In genomic region chr7:49467861-49468260, GRCm38 (mm10) we compare ENCODE assay signal across 8 mouse cellular contexts.
DNase-seq lines count a peak whose midpoint lies in the region; ATAC-seq and TF ChIP-seq lines count a peak whose summit lies in the region.

No protein-coding gene starts in this region.

- no peaks in the 10 kb centered on the region for H3K27me3 ChIP-seq in liver, adult 2 months (ENCODE audit: control insufficient read depth, insufficient read depth, low read length)
- H3K27me3 ChIP-seq in lung, embryonic 15.5 days: no peaks in the 10 kb centered on the region

- peak; percentile 95 for ATAC-seq in granulocyte monocyte progenitor cell, adult 5-6 weeks (replicated peaks; ENCODE audit: poor library complexity, severe bottlenecking)
- peak; percentile 86 for ATAC-seq in lung, embryonic 15.5 days (ENCODE audit: borderline replicate concordance, extremely low read depth, low FRiP score, low TSS enrichment)

- DNase-seq in liver, adult 2 months (ENCODE audit: extremely low read depth, low read depth, low spot score): peak; percentile 36
- DNase-seq in liver (no peak), MN1 (ENCODE audit: low spot score) (no peak)
- peak; percentile 60 to 61 for DNase-seq in kidney, adult 8-10 months
- DNase-seq in retina, embryonic 14.5 days (ENCODE audit: low spot score): peak; percentile 64

- H3K4me2 ChIP-seq in lung, embryonic 15.5 days: peak overlapping the region; percentile 33

- H3K4me1 ChIP-seq in liver, adult 2 months (ENCODE audit: control insufficient read depth, insufficient read depth, low read length): peaks cover 5% of the 10 kb centered on the region
- H3K4me1 ChIP-seq in brown adipose tissue, adult 24 weeks (ENCODE audit: control insufficient read depth, insufficient read depth, insufficient read length, low read length): no peaks in the 10 kb centered on the region; the same call in 1 of the 2 replicates
- H3K4me1 ChIP-seq in lung, embryonic 15.5 days: peaks cover 14% of the 10 kb centered on the region

- H3K9me3 ChIP-seq in lung, embryonic 15.5 days: no peaks in the 10 kb centered on the region

- no peak overlapping the region for H3K9ac ChIP-seq in liver, adult 2 months (ENCODE audit: low read depth, low read length)
- no peak overlapping the region for H3K9ac ChIP-seq in lung, embryonic 15.5 days

- TF ChIP-seq CTCF in liver, adult 2 months (IDR thresholded peaks at IDR 0.05; ENCODE audit: low read depth, low read length): peak; percentile 60

- H3K36me3 ChIP-seq in liver, adult 2 months (ENCODE audit: control insufficient read depth, insufficient read depth, low read length): peaks cover 5% of the 10 kb centered on the region
- peaks cover 10% of the 10 kb centered on the region for H3K36me3 ChIP-seq in lung, embryonic 15.5 days

- H3K79me2 ChIP-seq in liver, adult 2 months (ENCODE audit: control insufficient read depth, insufficient read depth, low read length): no peaks in the 10 kb centered on the region

- H3K27ac ChIP-seq in liver, adult 2 months (replicated peaks; ENCODE audit: insufficient read depth, low read depth, low read length): no peak overlapping the region
- H3K27ac ChIP-seq in brown adipose tissue, adult 24 weeks (replicated peaks; ENCODE audit: low read depth, low read length): no peak overlapping the region
- peak overlapping the region; percentile 9; the same call in 1 of the 2 replicates for H3K27ac ChIP-seq in lung, embryonic 15.5 days

- H3K4me3 ChIP-seq in liver, adult 2 months (ENCODE audit: insufficient read depth, low read depth, low read length): no peak overlapping the region
- H3K4me3 ChIP-seq in brown adipose tissue, adult 24 weeks (ENCODE audit: insufficient read depth, low read depth, low read length): peak overlapping the region; percentile 20; the same call in 1 of the 2 replicates
- no peak overlapping the region for H3K4me3 ChIP-seq in lung, embryonic 15.5 days

- 60% methylated on average over 10 of the region's 10 CpGs for WGBS in liver, adult 2 months
- WGBS in lung, embryonic 15.5 days: 23% methylated on average over 10 of the region's 10 CpGs

- no peak for TF ChIP-seq POLR2A in liver, adult 2 months (IDR thresholded peaks at IDR 0.05; ENCODE audit: extremely low read depth, insufficient read depth, low read length)

Comparison
In these comparisons a context has a peak if more than half of its experiments do, and no peak if none do; other contexts are left out.
1. DNase-seq: peak in liver, adult 2 months (single experiment), kidney, adult 8-10 months (2 of 2) and retina, embryonic 14.5 days (single experiment); none in liver (single experiment) and MN1 (single experiment).